Mouse (Mus musculus): ENCODE data around the gene Hmgcll1.
"Not testable (repeated sequence)": the region's sequence is repeated elsewhere in the genome, so short reads cannot be mapped to it uniquely, and the experiment has no call there.

The Hmgcll1 gene

DNA sequence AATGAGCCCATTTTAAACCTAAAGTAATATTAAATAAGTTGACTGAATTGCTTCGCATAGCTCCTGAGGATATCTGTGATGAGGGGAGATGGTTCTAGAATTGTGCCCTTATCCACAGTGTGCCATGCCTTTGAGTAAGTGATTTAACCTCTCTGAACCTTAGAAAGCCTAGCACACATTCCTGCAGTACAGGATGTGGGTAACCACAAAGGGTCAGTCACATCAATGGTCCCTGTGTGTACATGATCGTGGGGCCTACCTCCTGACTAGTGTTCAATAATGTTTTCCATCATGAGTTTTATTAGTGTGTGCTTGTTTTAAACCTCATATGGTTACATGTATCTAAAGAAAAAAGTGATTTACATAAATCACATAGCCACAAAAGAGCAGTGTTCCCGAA is 46.3 kb downstream of the Hmgcll1 start:
- DNase-seq (ENCODE audit: low spot score in 2 of 2), result no peak

DNA sequence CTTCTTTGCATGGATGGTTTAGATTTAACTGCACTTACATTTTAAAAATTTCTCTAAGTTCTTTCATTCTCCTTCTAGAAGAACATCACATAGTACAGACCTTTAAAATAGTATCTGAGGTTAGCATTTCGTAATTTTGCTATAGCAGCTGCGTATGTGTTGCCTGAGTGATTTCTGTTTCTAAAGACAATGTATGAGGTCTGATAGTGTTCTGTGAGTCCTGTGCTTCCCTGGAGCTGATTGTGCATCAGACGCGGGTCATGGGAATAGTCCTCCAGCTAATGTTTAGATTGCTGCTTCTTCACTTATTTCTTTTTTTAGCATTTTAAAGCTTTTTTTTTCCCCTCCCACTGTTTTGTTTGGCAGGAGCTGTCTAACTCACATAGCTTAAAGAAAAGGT is 46.8 kb downstream of the Hmgcll1 start:
- DNase-seq (ENCODE audit: low spot score in 2 of 2), result no peak

DNA sequence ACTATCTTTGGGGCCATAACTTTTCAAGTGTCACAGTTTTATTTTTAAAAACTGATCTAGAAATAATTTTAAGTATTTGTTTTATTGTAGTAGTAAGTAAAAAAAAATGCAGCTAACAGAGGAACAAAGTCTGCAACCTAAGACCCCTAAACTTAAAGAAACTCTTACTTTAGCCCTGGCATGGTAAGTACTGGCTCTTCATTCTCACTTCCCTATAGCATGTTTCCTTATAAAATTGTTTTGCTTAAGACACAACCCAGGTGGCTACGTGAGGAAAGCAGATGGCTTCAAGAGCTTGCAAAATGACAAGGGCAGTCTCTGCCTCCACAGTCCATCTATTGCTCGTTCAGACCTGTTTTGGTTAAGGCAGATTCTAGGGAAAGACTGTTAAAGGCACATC is 49.5 kb downstream of the Hmgcll1 start:
- no peak for DNase-seq (ENCODE audit: low spot score in 2 of 2)

DNA sequence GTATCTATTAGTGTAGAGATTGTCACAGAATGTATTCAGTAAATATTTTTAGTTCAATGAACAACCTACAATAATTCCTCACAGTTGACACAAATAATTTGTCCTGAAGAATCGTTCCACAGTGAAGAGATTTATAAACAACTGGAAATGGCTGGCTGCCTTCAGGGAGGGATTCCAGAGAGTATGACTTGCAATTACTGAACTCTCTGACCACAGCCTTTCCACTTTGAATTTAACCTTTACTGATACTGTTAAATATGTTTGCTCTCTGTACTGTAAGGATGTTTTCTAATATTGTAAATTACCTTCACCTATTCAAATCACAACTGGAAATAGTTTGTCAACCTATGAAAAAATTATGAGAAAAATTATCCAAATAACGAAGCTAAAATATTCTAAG is 76.9 kb downstream of the Hmgcll1 start:
- DNase-seq (ENCODE audit: low spot score in 2 of 2), result no peak

DNA sequence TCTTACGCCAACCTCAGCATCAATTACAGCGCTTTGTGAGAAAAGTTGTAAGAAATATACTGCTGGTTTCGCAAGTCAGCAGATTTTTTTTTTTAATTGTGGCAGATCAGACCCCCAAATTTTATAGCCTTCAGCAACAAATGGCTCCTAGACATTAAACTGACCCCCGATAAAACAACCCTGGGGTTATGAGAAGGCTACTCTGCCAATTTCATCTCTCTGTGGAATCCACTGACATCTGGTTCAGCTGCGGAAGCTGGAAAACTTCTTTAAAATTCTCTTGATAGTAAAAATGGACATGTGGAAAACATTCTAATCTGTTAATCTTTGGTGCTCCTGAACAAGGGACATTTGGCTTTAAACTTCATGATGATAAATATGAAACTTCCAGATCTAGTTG is 82.6 kb downstream of the Hmgcll1 start:
- no peak for DNase-seq (ENCODE audit: low spot score in 2 of 2)

DNA sequence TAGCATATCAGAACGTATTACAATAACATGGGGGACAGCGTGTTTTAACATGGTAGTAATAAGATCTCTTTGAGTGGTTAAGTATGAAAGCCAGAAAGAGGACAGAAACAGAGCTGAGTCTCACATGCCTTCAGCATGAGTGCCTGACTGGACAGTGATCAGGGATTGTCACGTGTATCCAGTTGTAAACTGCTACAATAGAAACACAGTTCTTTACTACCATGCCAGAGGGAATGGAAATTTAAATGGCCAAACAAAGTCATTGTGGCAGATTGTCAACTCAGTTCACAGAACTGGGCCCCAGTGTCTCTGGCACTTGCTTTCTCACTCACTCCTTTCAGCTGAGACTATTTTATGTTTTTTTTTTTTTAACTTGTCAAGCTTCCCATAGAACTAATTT is 85.3 kb downstream of the Hmgcll1 start:
- no peak for DNase-seq (ENCODE audit: low spot score in 2 of 2)

DNA sequence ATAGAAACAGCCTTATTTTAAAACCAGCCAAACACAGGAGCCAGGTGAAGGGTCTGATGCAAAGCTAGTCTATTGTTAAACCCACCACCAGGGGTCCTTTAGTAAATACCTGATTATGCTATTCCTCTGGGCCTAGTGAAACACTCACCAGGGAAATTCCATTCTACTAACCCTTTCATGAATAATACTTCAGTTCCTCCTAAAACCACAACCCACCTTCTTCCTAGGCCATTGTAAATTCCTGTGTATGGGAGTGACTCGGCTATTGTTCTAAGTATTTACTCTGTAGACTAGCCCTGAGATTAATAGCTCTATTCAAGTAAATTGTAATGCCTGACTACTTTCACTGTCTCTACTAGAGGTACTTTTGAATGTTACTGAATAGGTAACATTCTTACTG is 89.8 kb downstream of the Hmgcll1 start:
- DNase-seq (ENCODE audit: low spot score in 2 of 2), result not testable (repeated sequence)

DNA sequence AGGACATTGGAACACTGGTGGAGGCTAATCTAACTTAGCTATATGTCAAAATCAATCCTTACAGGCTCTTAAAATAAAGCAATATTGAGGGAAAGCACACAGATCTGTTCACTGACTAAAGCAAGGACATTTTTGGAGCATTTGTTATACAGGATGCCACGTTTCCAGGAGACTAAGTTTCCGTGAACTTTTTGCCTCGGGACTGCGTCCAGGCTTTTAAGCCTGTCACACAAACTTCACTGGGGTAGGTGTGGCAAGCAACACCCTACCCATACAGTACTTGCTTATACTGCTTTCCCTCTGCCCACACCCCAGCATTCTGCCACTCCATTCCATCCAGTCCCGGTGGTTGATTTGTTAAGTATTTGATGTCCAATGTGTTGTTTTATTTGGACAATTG is 90.2 kb downstream of the Hmgcll1 start:
- no peak for DNase-seq (ENCODE audit: low spot score in 2 of 2)

DNA sequence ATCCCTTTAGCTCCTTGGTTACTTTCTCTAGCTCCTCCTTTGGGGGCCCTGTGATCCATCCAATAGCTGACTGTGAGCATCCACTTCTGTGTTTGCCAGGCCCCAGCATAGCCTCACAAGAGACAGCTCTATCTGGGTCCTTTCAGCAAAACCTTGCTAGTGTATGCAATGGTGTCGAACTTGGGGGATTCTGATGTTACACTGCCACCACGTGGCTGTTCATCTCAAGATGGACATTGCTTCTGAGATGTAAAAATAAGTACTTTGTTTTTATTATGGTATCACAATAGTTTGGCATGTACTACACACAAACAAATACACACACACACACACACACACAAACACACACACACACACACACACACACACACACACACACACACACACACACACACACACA is 108.2 kb downstream of the Hmgcll1 start:
- DNase-seq (ENCODE audit: low spot score in 2 of 2), result peak in 1 of 2 experiments; percentile 49

DNA sequence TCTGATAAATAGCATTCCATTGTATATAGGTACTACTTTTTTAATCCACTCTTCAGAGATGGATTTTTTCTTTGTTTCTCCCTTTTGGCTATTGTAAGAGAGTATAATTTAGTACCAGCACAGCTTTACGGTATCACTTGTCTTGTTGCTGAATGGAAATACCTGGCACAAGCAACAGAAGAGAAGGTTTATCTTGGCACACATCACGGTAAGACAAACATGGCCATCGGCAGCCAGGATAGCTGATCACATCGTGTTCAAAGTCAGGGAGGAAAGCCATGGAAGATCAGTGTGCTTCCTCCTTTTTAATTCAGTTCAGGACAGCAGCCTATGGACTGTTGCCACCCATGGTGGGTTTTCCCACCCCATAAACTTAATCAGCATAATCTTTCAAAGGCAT is 109.6 kb downstream of the Hmgcll1 start:
- no peak for DNase-seq (ENCODE audit: low spot score in 2 of 2)

DNA sequence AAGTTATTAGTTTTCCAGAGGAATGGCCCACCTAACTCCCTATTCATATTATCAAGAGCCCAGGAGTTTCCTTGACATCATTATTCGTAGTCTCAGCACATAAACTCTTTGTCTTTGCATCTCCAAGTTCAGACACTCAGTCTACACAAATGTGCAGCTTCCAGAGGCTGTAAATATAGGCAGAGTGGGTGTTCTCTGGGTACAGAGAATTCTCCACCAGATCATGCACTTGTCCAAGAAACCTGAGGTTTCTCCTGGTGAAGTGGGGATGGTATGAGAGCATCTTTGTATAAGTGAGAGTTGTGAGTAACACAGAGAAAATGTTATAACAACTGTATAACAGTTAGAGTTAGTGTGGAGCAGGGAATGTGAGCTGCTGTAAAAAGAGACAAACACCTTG is 114.7 kb downstream of the Hmgcll1 start:
- DNase-seq (ENCODE audit: low spot score in 2 of 2), result no peak

DNA sequence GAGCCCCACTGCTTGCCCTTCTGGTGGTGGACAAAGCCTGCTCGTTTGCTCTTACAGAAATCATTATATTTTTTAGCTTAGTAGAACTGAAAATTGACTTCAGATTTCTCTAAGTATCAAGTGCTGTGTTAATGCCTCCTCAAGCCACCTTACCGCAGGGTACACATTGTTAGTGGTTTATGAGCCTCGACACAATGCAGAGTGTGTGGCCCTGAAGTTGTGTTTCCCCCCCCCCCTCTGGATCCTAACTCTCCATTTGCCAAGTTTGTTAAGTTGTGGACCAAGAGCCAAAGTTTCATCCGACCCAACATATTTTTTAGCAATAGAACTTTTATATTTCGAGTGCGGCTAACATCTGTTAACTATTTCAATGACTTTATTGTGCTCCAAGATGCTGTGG is 119.4 kb downstream of the Hmgcll1 start:
- DNase-seq (ENCODE audit: low spot score in 2 of 2), result no peak

DNA sequence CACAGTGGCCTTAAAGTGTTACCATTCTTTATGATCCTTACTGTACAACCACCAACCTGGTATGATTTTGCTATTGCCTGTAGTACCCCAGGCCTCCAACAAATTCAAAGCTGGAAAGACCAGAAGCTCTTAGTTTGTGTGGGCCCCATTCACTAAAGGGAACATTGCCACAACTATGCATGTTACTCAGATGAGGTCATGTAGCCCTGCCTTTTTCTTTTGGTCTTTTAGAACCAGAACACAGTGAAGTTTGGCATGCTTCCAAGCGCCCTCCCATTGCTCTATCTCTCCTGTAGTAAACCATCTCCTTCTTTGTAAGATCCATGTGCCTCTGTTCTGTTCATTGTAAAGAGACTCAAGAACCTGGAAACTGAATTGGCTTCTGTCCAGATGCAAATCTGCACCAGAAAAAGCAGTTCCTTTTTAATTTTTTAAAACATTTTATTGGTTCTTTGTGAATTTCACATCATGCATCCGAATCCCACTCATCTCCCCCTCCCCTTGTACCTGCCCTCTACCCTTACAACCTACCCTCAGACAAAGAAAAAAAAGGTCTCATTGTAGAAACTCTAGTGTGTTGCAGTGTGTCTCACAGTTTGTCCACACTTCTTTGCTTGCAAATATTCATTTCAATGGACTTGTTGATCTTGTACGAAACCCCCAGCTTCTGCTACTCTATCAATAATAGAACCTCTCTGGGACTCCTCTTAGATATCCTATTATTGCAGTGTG is 123.9 kb downstream of the Hmgcll1 start:
- no peak for DNase-seq (ENCODE audit: low spot score in 2 of 2)

DNA sequence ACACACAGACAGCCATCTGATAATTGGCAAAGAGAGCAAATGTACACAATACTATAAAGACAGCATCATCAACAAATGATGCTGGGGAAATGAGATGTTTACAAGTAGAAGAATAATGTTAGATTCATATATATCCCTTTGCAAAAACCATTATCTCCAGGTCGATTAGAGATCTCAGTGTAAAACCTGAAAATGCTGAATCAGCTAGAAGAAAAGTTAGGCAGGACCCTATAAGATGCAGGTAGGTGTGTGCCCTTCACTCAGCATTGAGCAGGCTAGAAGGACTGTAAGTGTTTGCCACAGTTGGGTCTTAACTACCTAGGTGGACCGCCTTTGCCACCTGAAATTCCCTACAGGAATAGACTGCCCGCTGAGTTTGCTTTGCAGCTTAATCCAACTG is 130.9 kb downstream of the Hmgcll1 start:
- no peak for DNase-seq (ENCODE audit: low spot score in 2 of 2)

DNA sequence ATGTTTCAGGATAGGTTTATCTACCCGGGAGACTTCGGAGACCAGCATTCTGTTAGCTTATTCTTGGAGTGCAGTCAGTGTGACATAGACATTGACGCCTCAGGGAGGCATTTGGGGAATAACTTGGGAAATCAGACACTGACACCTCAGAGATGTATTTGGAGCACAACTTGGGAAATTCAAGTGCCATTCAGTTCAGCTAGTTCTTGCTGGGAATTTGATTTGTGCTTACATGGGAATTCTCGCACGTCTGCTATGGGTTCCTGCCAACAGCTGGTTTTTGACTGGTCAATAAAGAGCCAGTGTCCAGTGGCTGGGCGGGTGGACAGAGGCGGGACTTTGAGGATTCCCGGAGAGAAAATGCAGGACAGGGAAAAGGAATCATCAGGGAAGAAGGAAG is 147.8 kb downstream of the Hmgcll1 start:
- no peak for DNase-seq (ENCODE audit: low spot score in 2 of 2)

DNA sequence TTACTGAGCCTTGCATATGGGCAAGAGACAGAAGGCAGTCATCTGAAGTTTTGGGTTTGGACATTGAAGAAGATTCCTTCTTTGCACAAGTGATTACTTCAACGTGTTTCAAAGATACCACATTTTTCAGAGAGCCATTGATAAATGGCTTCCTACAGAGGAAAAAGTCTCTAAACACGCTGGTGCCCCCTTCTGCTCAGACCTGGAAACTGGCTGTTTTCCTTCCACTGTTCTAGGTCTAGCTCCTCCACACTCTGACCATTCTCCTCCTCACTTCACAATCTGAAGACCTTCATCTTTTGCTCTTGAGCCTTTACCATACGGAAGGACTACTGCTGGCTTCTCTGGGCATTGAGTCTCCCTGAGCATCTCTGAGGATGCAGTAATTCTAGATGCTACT is 153.7 kb downstream of the Hmgcll1 start:
- no peak for DNase-seq (ENCODE audit: low spot score in 2 of 2)

DNA sequence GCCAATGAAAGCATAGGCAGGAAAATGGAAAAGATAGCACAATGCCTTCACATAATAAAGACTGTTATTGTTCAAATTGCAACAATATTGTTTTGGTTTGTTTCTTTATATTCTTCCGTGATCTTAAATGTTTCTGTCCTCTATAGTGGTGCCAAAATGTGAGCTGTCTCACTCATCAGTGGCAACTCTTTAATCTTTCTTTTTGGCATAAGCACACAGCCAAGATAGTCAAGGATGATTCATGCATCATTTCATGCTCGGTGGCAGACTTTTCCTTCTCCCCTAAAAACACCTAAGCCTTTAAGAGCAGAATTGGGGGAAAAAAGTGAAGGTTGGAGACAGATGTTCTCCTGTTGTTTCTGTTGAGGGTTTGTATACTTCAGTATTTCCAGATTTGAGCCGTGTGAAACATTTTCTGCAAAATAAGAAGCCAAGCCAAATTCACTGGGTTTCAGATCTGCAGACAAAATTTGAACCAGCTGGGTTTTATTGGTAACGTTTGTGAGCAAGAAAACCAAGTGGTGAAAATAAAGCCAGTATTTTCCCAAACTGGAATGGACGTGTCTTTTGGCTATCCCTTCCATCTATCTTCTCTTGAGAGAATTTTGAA is 158.1 kb downstream of the Hmgcll1 start:
- DNase-seq (ENCODE audit: low spot score in 2 of 2), result no peak

DNA sequence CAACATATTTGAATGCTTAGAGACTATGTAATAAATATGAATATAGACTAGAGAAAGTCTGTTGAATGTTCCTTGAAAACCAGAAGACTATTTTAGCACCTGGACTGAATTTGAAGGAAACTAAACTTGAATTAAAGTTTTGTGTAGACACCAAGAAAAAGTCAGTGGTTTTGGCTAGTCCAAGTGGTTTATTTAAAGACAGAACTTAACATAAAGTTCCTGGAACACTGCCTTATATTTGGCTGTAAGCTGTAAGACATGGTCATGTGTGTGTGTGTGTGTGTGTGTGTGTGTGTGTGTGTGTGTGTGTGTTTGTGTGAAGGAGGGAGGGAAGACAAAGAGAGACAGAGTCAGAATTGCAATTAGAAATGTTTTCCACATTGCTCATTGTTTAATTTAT is 164.6 kb downstream of the Hmgcll1 start:
- no peak for DNase-seq (ENCODE audit: low spot score in 2 of 2)
